Mouse (Mus musculus): ENCODE measurements at regions not wholly inside any gene's neighbourhood (a gene's known extent, or its start where the extent isn't known, plus 50 kb on each side); places are given as distances from the start of the nearest gene placed in this dataset.
A peak's percentile ranks its signal among the peaks of the same experiment; 100 is the strongest.
"Not testable (repeated sequence)": the region's sequence is repeated elsewhere in the genome, so short reads cannot be mapped to it uniquely, and the experiment has no call there.

DNA sequence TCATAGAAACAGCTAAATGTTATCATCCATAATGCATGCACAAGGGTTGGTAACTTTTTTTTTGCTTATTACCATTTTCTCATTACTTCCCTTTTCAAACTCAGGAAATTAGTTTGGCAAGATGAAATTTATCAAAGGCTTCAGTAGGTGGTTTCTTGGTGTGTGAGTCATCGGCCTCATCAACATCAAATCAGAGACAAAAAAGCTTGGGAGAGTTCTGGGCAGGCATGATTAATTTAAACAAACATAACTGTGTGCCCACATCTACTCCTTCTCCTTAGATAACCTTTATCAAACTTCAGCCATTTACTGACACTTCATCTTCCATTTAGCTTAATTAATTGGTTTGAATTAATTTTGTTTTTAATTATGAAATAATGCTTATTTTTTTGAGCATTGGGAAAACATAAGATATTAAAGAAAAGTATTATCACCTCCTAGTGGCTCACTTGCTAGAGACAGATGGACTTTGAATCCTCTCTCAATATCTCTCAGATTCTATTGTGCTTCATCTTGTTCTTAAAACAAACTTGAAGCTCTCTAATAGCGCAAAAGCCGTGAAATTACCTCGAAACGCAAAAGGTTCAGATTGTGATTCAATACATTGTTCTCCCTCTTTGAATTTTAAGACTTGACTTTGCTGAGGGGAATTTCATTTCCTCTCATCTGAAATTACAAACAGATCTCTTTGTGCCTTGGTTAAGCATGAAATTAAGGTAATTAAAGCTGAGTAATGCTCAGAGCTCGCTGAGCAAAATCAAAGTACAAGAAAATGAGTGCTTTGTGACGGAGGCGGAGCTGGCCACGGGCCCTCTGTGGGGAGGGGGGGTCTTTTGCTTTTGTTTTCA, 158.7 kb upstream of the Bet1 start:
- no peak overlapping the region for H3K4me2 ChIP-seq (replicated peaks; ENCODE audit: low read depth, low read length)
- 63% methylated on average over 9 of the region's 9 CpGs for WGBS
- H3K36me3 ChIP-seq (ENCODE audit: insufficient read depth, low read length) = no peaks in the 10 kb centered on the region
- H3K4me1 ChIP-seq (ENCODE audit: insufficient read depth, low read length) = no peaks in the 10 kb centered on the region
- H3K9ac ChIP-seq (replicated peaks; ENCODE audit: low read length) = no peak overlapping the region
- no peak overlapping the region for H3K27ac ChIP-seq (ENCODE audit: low read length)
- no peak overlapping the region for H3K4me3 ChIP-seq (ENCODE audit: low read length)
- no peaks in the 10 kb centered on the region for H3K27me3 ChIP-seq (ENCODE audit: insufficient read depth, low read length)
- ATAC-seq (ENCODE audit: low FRiP score, low TSS enrichment) = no peak
- no peaks in the 10 kb centered on the region for H3K9me3 ChIP-seq (ENCODE audit: low read length)

DNA sequence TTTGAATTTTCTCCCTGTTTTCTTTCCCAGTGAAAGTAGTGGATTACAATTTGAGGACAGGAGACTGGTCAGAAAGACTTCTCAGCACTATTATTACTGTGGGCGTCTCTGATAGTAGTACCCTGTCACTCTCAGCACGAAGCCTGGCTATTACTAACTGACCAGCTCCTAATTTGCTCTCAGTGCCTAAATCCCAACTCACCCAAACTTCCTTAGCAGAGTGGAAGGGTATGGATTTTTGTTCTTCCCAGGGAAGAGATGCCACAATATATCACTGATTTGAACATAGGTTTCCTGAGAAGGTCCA, 159.3 kb upstream of the Bet1 start:
- H3K9ac ChIP-seq (replicated peaks; ENCODE audit: low read length) = no peak overlapping the region
- 83% methylated on average over 2 of the region's 2 CpGs for WGBS
- no peaks in the 10 kb centered on the region for H3K36me3 ChIP-seq (ENCODE audit: insufficient read depth, low read length)
- H3K4me2 ChIP-seq (replicated peaks; ENCODE audit: low read depth, low read length) = no peak overlapping the region
- H3K9me3 ChIP-seq (ENCODE audit: low read length) = no peaks in the 10 kb centered on the region
- no peak for ATAC-seq (ENCODE audit: low FRiP score, low TSS enrichment)
- H3K4me1 ChIP-seq (ENCODE audit: insufficient read depth, low read length) = no peaks in the 10 kb centered on the region
- no peak overlapping the region for H3K27ac ChIP-seq (ENCODE audit: low read length)
- H3K4me3 ChIP-seq (ENCODE audit: low read length) = no peak overlapping the region
- H3K27me3 ChIP-seq (ENCODE audit: insufficient read depth, low read length) = no peaks in the 10 kb centered on the region

DNA sequence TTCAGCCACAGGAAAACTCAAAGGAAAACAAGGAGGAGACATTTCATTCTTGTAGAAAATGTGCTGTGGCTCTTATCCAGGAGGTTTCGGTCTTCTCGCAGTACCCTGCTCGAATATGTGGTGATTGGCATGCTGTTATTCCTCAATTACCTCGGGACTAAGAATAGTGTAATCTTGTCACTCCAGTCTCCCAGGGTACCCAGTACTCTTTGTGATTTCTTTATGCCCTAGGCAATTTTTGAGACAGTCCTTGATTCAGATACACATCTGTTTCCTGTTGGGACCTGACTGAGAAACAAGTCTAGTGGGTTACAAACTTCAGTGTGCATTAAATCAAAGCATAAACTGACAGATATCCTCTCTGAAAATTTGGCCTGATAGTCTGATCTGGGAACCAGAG, 189.8 kb upstream of the Bet1 start:
- Histone ChIP-seq H3K4me3 (ENCODE audit: low read length) (no peak overlapping the region), H3K4me2 (replicated peaks; ENCODE audit: low read depth, low read length) (no peak overlapping the region), H3K9ac (replicated peaks; ENCODE audit: low read length) (no peak overlapping the region), H3K36me3 (ENCODE audit: insufficient read depth, low read length) (no peaks in the 10 kb centered on the region), H3K27ac (ENCODE audit: low read length) (no peak overlapping the region), H3K27me3 (ENCODE audit: insufficient read depth, low read length) (no peaks in the 10 kb centered on the region), H3K9me3 (ENCODE audit: low read length) (no peaks in the 10 kb centered on the region), H3K4me1 (ENCODE audit: insufficient read depth, low read length) (no peaks in the 10 kb centered on the region)
- ATAC-seq (ENCODE audit: low FRiP score, low TSS enrichment) = no peak
- 65% methylated on average over 4 of the region's 4 CpGs for WGBS

DNA sequence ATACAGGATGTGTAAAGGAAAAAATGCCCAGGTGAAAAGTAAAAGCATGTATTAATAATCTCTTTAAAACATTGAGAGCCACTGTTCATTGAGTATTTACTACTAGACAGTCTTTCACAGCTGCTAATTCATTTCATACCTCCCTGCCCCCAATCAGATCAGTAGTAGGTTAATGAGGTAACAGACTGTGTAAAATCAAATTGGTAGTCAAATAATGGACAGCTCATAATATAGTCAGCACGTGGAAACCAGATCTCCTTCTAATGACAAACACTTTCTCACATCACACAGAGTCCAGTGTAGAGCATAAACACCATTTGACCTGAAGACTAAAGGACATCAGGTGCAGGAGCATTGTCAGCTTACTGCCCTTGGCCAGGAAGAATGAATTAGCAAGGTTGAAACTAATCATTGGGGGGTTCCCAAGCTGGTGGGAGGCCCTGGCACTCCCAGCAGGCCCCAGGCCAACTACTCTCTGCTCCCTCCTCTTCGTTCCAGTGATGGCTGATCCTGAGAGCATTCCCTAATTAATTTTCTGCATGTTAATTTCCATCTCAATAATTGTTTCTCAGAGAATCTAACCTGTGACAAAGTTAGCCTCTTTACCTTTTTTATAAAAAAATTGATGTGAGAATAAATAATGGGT, 190.6 kb upstream of the Bet1 start:
- Histone ChIP-seq H3K4me1 (ENCODE audit: insufficient read depth, low read length) (no peaks in the 10 kb centered on the region), H3K27ac (ENCODE audit: low read length) (no peak overlapping the region), H3K4me3 (ENCODE audit: low read length) (no peak overlapping the region), H3K4me2 (replicated peaks; ENCODE audit: low read depth, low read length) (no peak overlapping the region), H3K36me3 (ENCODE audit: insufficient read depth, low read length) (no peaks in the 10 kb centered on the region), H3K27me3 (ENCODE audit: insufficient read depth, low read length) (no peaks in the 10 kb centered on the region), H3K9ac (replicated peaks; ENCODE audit: low read length) (no peak overlapping the region), H3K9me3 (ENCODE audit: low read length) (no peaks in the 10 kb centered on the region)
- no peak for ATAC-seq (ENCODE audit: low FRiP score, low TSS enrichment)
- 59% methylated on average over 2 of the region's 2 CpGs for WGBS

DNA sequence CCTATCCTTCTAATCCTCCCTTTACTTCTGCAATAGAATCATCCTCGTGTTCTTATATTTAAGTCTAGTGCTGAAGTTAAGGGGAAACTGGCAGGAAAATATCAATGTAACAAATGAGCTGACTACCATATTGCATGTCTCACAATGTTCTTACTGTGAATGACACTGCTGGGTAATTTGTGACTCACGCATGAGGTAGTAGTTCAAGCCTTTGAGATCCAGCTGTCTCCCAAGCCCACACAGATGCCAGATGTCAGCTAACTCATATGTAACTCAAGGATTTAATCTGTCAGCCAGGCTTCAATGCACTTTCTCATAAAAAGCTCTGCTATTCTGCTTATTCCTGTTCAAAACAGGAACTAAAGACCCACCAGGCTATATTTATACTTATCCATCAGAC, 204.6 kb upstream of the Bet1 start:
- Histone ChIP-seq H3K9me3 (ENCODE audit: low read length) (no peaks in the 10 kb centered on the region), H3K27ac (ENCODE audit: low read length) (no peak overlapping the region), H3K9ac (replicated peaks; ENCODE audit: low read length) (no peak overlapping the region), H3K36me3 (ENCODE audit: insufficient read depth, low read length) (no peaks in the 10 kb centered on the region), H3K4me3 (ENCODE audit: low read length) (no peak overlapping the region), H3K27me3 (ENCODE audit: insufficient read depth, low read length) (no peaks in the 10 kb centered on the region), H3K4me1 (ENCODE audit: insufficient read depth, low read length) (no peaks in the 10 kb centered on the region), H3K4me2 (replicated peaks; ENCODE audit: low read depth, low read length) (no peak overlapping the region)
- WGBS = 80% methylated on average over 2 of the region's 2 CpGs
- ATAC-seq (ENCODE audit: low FRiP score, low TSS enrichment) = no peak

DNA sequence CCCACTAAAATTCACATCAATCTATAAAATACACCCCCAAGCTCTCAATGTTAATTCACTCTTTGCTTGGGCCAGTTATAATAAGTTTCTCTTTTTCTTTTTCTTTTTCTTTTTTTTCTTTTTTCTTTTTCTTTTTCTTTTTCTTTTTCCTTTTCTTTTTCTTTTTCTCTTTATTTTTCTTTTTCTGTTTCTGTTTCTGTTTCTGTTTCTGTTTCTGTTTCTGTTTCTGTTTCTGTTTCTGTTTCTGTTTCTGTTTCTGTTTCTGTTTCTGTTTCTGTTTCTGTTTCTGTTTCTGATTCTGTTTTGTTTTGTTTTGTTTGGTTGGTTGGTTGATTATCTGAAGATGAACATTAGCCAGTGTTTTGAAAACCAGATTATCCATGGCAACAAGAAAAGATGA, 201.2 kb upstream of the Col1a2 start:
- not testable (repeated sequence) for H3K27ac ChIP-seq (ENCODE audit: low read length); H3K4me3 ChIP-seq (ENCODE audit: low read length); H3K4me1 ChIP-seq (ENCODE audit: insufficient read depth, low read length); H3K9me3 ChIP-seq (ENCODE audit: low read length); H3K4me2 ChIP-seq (replicated peaks; ENCODE audit: low read depth, low read length); H3K9ac ChIP-seq (replicated peaks; ENCODE audit: low read length); H3K36me3 ChIP-seq (ENCODE audit: insufficient read depth, low read length); ATAC-seq (ENCODE audit: low FRiP score, low TSS enrichment); H3K27me3 ChIP-seq (ENCODE audit: insufficient read depth, low read length)

DNA sequence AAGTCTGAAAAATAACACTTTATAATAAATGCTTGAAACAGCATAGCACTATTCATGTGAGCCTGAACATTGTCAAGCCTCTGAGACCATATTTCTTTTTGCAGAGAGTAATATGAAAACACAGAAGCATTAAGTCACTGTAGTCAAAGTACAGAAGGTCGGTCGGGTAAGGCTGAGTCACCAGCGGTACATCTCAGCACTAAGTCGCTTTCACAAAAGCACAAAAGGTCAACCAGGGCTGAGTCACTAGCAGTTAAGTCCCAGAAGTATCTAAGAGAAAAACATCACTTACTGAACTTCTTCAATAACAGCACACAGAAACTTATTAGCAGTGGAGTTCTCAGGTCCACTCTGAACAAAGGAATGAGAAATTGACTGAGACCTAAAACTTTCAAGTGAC, 154.7 kb upstream of the Col1a2 start:
- WGBS = 78% methylated on average over 4 of the region's 4 CpGs
- Histone ChIP-seq H3K4me1 (ENCODE audit: insufficient read depth, low read length) (no peaks in the 10 kb centered on the region), H3K4me2 (replicated peaks; ENCODE audit: low read depth, low read length) (no peak overlapping the region), H3K9me3 (ENCODE audit: low read length) (no peaks in the 10 kb centered on the region), H3K4me3 (ENCODE audit: low read length) (no peak overlapping the region), H3K27me3 (ENCODE audit: insufficient read depth, low read length) (no peaks in the 10 kb centered on the region), H3K9ac (replicated peaks; ENCODE audit: low read length) (no peak overlapping the region), H3K36me3 (ENCODE audit: insufficient read depth, low read length) (no peaks in the 10 kb centered on the region), H3K27ac (ENCODE audit: low read length) (no peak overlapping the region)
- no peak for ATAC-seq (ENCODE audit: low FRiP score, low TSS enrichment)

DNA sequence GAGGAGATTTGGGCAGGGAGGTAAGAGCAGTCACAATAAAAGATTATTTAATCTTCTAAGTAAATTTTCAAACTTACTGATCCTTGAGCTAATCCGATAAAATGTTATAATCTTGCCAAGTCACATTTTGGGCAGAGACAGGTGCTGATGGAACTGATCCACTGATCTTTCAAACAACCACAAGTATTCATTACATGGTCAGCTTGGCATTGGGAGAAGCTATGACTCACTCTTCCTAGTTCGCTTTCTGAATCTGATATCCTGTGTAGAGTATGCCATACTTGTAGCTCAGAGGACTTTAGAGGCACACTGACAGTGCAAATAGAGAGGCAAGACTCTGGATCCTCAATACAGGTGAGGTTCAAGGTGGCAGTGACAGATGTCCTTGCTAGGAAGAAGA, 142.4 kb upstream of the Col1a2 start:
- WGBS = 90% methylated on average over 2 of the region's 2 CpGs
- H3K27ac ChIP-seq (ENCODE audit: low read length) = no peak overlapping the region
- H3K27me3 ChIP-seq (ENCODE audit: insufficient read depth, low read length) = no peaks in the 10 kb centered on the region
- ATAC-seq (ENCODE audit: low FRiP score, low TSS enrichment) = no peak
- no peak overlapping the region for H3K4me3 ChIP-seq (ENCODE audit: low read length)
- no peak overlapping the region for H3K9ac ChIP-seq (replicated peaks; ENCODE audit: low read length)
- H3K4me2 ChIP-seq (replicated peaks; ENCODE audit: low read depth, low read length) = no peak overlapping the region
- H3K4me1 ChIP-seq (ENCODE audit: insufficient read depth, low read length) = no peaks in the 10 kb centered on the region
- no peaks in the 10 kb centered on the region for H3K36me3 ChIP-seq (ENCODE audit: insufficient read depth, low read length)
- H3K9me3 ChIP-seq (ENCODE audit: low read length) = no peaks in the 10 kb centered on the region

DNA sequence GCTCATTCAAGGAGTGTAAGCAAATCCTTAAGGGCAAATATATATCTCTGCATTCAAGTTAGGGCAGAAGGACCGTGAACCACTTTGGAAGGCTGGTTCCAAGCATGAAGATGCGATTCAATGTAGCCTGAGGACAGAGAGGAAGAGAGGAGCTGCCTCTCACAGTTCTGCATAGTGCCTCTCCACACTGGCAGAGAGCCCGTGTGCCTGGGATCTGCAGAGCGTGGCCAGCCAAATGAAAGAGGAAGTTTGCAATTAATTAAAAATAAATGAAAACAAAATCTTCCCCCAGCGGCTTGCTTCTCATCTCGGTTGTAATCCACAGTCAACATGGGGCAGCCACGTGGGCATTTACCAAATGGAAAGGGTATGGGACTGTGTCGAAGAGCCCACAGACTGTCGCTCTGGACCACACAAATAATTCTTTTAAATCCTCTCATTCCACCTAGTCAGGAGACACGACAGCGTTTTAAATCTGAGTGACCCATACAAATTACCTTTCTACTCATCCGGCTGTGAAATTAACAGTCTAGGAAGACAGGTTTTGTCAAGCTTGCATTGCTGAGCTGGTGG, 129.1 kb upstream of the Col1a2 start:
- ATAC-seq (ENCODE audit: low FRiP score, low TSS enrichment) = peak; percentile 46; the same call in 1 of the 2 replicates
- Histone ChIP-seq H3K27me3 (ENCODE audit: insufficient read depth, low read length) (no peaks in the 10 kb centered on the region), H3K4me1 (ENCODE audit: insufficient read depth, low read length) (no peaks in the 10 kb centered on the region), H3K4me2 (replicated peaks; ENCODE audit: low read depth, low read length) (0 out of 2 replicates have a peak overlapping the region, but pooled peaks have one; percentile 16), H3K36me3 (ENCODE audit: insufficient read depth, low read length) (no peaks in the 10 kb centered on the region), H3K27ac (ENCODE audit: low read length) (no peak overlapping the region), H3K9ac (replicated peaks; ENCODE audit: low read length) (no peak overlapping the region), H3K4me3 (ENCODE audit: low read length) (no peak overlapping the region), H3K9me3 (ENCODE audit: low read length) (no peaks in the 10 kb centered on the region)
- WGBS = 56% methylated on average over 12 of the region's 12 CpGs

DNA sequence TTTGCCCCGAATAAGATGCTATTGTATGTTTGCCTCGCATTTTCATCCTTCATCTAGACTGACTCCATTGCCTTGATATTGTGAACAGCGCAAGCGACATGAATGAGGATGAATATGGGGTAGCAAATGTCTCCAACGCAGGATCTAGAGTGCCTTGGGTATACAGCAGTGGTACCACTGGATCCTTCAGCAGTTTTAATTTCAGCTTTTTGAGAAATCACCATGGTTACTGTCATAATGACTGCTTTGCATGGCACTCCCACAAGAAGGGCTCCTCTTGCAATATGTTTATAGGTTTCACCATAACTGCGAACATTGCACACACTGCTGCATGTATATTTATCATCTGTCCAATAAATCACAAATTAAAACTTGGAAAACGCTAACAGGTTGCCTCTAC, 107.8 kb upstream of the Col1a2 start:
- no peaks in the 10 kb centered on the region for H3K36me3 ChIP-seq (ENCODE audit: insufficient read depth, low read length)
- H3K27me3 ChIP-seq (ENCODE audit: insufficient read depth, low read length) = no peaks in the 10 kb centered on the region
- H3K4me2 ChIP-seq (replicated peaks; ENCODE audit: low read depth, low read length) = no peak overlapping the region
- WGBS = 87% methylated on average over 7 of the region's 7 CpGs
- no peaks in the 10 kb centered on the region for H3K9me3 ChIP-seq (ENCODE audit: low read length)
- no peak overlapping the region for H3K4me3 ChIP-seq (ENCODE audit: low read length)
- no peak overlapping the region for H3K27ac ChIP-seq (ENCODE audit: low read length)
- ATAC-seq (ENCODE audit: low FRiP score, low TSS enrichment) = no peak
- H3K9ac ChIP-seq (replicated peaks; ENCODE audit: low read length) = no peak overlapping the region
- H3K4me1 ChIP-seq (ENCODE audit: insufficient read depth, low read length) = no peaks in the 10 kb centered on the region

All from kidney, embryonic 16.5 days (tissue).